Mouse (Mus musculus) hindbrain, embryonic 14.5 days (tissue): ENCODE measurements at regions not wholly inside any gene's neighbourhood (a gene's known extent, or its start where the extent isn't known, plus 50 kb on each side); places are given as distances from the start of the nearest gene placed in this dataset.

ENCODE experiments used
- ATAC-seq: fragments of 200-750 bp; cut with Nextera tagmentation; 2 replicates; pipeline ENCODE4 v1.8.0; 2017; ENCODE audit warnings: moderate number of reproducible peaks, mild to moderate bottlenecking, moderate TSS enrichment, moderate library complexity; ENCODE audit not compliant: low FRiP score
- DNase-seq: peaks from one replicate; pipeline ENCODE4 v3.0.0-alpha.2; 2015; ENCODE audit warnings: low spot score
- H3K27ac ChIP-seq: fragments of 300-500 bp; sonication (generic); 2 replicates; pipeline ENCODE4 v1.5.1; 2014; ENCODE audit warnings: mild to moderate bottlenecking, moderate library complexity
- H3K27me3 ChIP-seq: fragments of 300-500 bp; sonication (generic); 2 replicates; pipeline ENCODE4 v1.6.1; 2014; ENCODE audit warnings: mild to moderate bottlenecking, low read length, mixed read lengths; ENCODE audit not compliant: control insufficient read depth, insufficient read depth
- H3K36me3 ChIP-seq: fragments of 300-500 bp; sonication (generic); replicated peaks from 2 replicates; pipeline ENCODE4 v1.6.1; 2014; ENCODE audit not compliant: control insufficient read depth, insufficient read depth
- H3K4me1 ChIP-seq: fragments of 300-500 bp; sonication (generic); replicated peaks from 2 replicates; pipeline ENCODE4 v1.6.1; 2014; ENCODE audit warnings: antibody characterized with exemption, low read length, mixed read lengths; ENCODE audit not compliant: control insufficient read depth, insufficient read depth
- H3K4me2 ChIP-seq: fragments of 300-500 bp; sonication (generic); replicated peaks from 2 replicates; pipeline ENCODE4 v1.6.1; 2014; ENCODE audit warnings: mild to moderate bottlenecking, moderate library complexity
- H3K4me3 ChIP-seq: fragments of 300-500 bp; sonication (generic); replicated peaks from 2 replicates; pipeline ENCODE4 v1.5.1; 2014; ENCODE audit warnings: mild to moderate bottlenecking, low read length
- H3K9ac ChIP-seq: fragments of 300-500 bp; sonication (generic); 2 replicates; pipeline ENCODE4 v1.6.1; 2014
- H3K9me3 ChIP-seq: fragments of 300-500 bp; sonication (generic); 2 replicates; pipeline ENCODE4 v1.6.1; 2016; ENCODE audit warnings: low read length; ENCODE audit not compliant: control insufficient read depth
- WGBS: fragments of 180-500 bp; shearing (Covaris S2); extraction: QIAGEN DNeasy Blood & Tissue Kit; methylation state at CpG from one replicate; pipeline ENCODE4 v1.1.7; 2014; 5-methylcytosine and 5-hydroxymethylcytosine counted together

DNA sequence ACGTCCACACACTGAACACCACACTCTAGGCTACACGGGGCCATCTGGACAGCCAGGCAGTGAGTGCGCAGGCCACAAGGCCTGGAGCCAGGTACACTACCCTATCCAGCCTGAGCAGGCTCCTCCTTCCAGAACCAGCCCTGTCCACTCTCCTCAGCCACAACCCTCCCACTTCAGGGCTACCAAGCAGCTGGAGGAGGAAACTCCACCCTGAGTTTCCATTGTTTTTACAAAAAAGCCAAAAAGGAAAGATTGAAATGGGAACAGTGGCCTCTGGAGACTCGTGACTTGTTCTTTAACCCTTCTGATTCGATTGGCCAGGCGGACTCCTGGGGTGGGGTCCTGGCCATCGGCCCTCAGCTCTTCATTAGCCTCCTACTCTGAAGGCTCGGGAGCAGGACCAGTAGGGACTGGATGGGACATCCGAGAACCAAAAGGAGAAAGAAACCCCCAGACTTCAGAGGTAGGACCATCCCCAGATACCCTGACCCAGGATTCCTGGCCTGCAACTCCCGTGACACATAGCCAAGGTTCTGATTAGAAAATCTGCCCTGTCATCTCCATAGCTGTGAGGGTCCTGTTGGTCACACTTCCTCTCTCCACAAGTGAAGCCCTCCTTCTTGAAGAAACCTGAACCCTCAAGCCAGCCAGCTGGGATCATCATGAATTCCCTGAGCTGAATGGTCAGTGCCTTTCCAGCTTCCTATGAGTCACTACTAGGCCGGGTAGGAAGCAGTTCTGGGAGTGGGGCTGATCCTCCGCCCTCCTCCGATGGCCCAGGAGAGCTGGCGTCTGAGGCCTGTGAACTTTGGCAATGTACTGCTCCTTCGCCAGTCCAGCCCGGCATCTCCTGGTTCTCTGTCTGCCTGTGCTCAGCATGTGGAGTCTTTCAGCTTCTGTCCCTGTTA is 73.6 kb downstream of the Gm11733 start:
- H3K4me1 ChIP-seq, result 0 out of 2 replicates have a peak, but pooled peaks cover 4% of the 10 kb centered on the region
- no peaks in the 10 kb centered on the region for H3K9me3 ChIP-seq
- H3K36me3 ChIP-seq, result no peaks in the 10 kb centered on the region
- ATAC-seq, result no peak
- no peak overlapping the region for H3K27ac ChIP-seq
- no peak overlapping the region for H3K4me3 ChIP-seq
- H3K9ac ChIP-seq, result no peak overlapping the region
- no peak for DNase-seq
- 86% methylated on average over 16 of the region's 16 CpGs for WGBS
- no peaks in the 10 kb centered on the region for H3K27me3 ChIP-seq
- no peak overlapping the region for H3K4me2 ChIP-seq

DNA sequence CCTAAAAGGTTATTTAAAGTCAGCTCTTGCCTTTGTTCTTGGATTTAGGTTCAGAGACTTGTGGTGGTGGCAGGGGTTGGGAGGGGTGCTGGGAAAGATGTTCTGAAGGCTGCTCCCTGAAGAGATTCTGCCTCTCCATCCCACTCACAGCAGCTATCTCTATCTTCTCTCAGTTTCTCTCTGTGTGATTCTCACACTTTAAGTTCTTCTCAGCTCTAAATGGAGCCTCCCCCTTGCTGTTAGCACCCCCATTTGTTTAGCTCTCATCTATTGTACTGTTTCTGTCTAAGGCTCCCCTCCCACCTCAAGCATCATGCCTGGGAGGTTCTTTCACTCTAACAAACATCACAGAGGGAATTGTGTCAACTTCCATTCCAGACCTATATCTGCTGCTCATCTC is 75.7 kb downstream of the Gm11733 start:
- Histone ChIP-seq H3K4me3 (no peak overlapping the region), H3K4me1 (0 out of 2 replicates have a peak, but pooled peaks cover 4% of the 10 kb centered on the region), H3K27ac (no peak overlapping the region), H3K27me3 (no peaks in the 10 kb centered on the region), H3K9me3 (no peaks in the 10 kb centered on the region), H3K9ac (no peak overlapping the region), H3K4me2 (no peak overlapping the region), H3K36me3 (no peaks in the 10 kb centered on the region)
- no peak for DNase-seq
- ATAC-seq, result no peak

GRCm38 (mm10) chr11:117567961-117568605 is 83.9 kb downstream of the Gm11733 start:
- Histone ChIP-seq H3K36me3 (no peaks in the 10 kb centered on the region), H3K27ac (no peak overlapping the region), H3K4me3 (no peak overlapping the region), H3K4me1 (0 out of 2 replicates have a peak, but pooled peaks cover 7% of the 10 kb centered on the region), H3K9me3 (no peaks in the 10 kb centered on the region), H3K9ac (no peak overlapping the region), H3K27me3 (no peaks in the 10 kb centered on the region), H3K4me2 (no peak overlapping the region)
- ATAC-seq (no peak), DNase-seq (no peak)
- WGBS, result 91% methylated on average over 9 of the region's 9 CpGs

GRCm38 (mm10) chr11:117568606-117568991 is 84.4 kb downstream of the Gm11733 start:
- no peak for DNase-seq
- 56% methylated on average over 9 of the region's 9 CpGs for WGBS

DNA sequence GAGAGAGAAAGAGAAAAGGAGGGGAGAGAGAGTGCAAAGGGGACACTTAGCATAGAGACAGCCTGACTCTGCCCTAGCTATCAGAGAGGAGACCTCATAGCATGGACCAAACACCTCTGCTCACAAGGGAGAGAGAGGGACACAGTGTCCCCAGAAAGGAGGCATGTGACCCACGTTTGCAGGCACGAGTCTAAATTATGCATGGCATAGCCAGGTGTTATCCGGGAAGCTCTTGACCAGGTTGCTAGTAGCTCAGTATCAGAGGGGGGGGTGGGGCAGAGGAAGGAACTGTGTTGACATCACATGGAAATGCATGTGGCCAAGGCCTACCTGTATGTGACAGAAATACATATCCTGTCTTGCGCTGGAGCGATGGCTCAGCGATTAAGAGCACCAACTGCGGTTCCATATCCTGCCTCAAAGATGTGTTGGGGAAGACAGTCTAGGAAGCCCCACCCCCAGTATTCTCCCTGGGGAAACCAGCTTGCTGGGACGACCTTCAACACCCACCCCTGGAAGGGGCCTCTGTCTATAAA is 84.5 kb upstream of the Tnrc6c start:
- no peak for DNase-seq
- WGBS, result 80% methylated on average over 8 of the region's 8 CpGs
- 0 out of 2 replicates have a peak, but pooled peaks cover 7% of the 10 kb centered on the region for H3K4me1 ChIP-seq
- H3K36me3 ChIP-seq, result no peaks in the 10 kb centered on the region
- H3K27ac ChIP-seq, result no peak overlapping the region
- no peak for ATAC-seq
- H3K9me3 ChIP-seq, result no peaks in the 10 kb centered on the region
- H3K4me3 ChIP-seq, result no peak overlapping the region
- no peak overlapping the region for H3K9ac ChIP-seq
- no peak overlapping the region for H3K4me2 ChIP-seq
- no peaks in the 10 kb centered on the region for H3K27me3 ChIP-seq

More at GRCm38 (mm10) chr11:117568606-117568991, 84.4 kb downstream of the Gm11733 start:
- Histone ChIP-seq H3K36me3 (no peaks in the 10 kb centered on the region), H3K4me1 (0 out of 2 replicates have a peak, but pooled peaks cover 7% of the 10 kb centered on the region), H3K27ac (no peak overlapping the region), H3K4me3 (no peak overlapping the region), H3K4me2 (no peak overlapping the region), H3K9me3 (no peaks in the 10 kb centered on the region), H3K27me3 (no peaks in the 10 kb centered on the region), H3K9ac (no peak overlapping the region)
- no peak for ATAC-seq

GRCm38 (mm10) chr11:117571858-117572257 is 82.2 kb upstream of the Tnrc6c start:
- no peaks in the 10 kb centered on the region for H3K36me3 ChIP-seq
- no peak for ATAC-seq
- no peak overlapping the region for H3K4me2 ChIP-seq
- no peak overlapping the region for H3K4me3 ChIP-seq
- H3K4me1 ChIP-seq, result 0 out of 2 replicates have a peak, but pooled peaks cover 7% of the 10 kb centered on the region
- no peak overlapping the region for H3K9ac ChIP-seq
- H3K9me3 ChIP-seq, result no peaks in the 10 kb centered on the region
- H3K27me3 ChIP-seq, result no peaks in the 10 kb centered on the region
- 91% methylated on average over 3 of the region's 3 CpGs for WGBS
- H3K27ac ChIP-seq, result no peak overlapping the region
- DNase-seq, result no peak

DNA sequence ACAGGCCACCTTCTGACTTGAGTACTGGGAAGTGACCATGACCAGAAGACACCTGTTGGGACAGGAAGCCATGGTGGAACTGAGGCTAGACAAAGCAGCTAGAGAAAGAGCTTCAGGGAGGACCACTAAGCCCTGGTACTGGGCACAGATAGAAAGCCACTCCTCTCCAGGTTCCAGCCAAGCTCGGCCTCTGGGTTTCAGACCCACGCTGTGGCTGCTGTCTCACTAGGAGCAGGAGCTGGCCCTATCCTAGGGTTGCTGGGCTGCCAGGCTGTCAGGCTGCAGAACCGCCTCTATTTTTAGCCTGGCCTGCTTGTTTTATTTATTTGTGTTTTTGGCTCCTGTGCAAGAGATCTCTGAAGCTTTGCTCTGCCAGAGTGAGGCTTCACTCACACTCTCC is 79.4 kb upstream of the Tnrc6c start:
- H3K4me1 ChIP-seq, result peaks cover 6% of the 10 kb centered on the region
- no peaks in the 10 kb centered on the region for H3K9me3 ChIP-seq
- no peak overlapping the region for H3K4me2 ChIP-seq
- no peaks in the 10 kb centered on the region for H3K27me3 ChIP-seq
- no peaks in the 10 kb centered on the region for H3K36me3 ChIP-seq
- H3K9ac ChIP-seq, result no peak overlapping the region
- 85% methylated on average over 3 of the region's 3 CpGs for WGBS
- H3K4me3 ChIP-seq, result no peak overlapping the region
- no peak overlapping the region for H3K27ac ChIP-seq
- ATAC-seq (no peak), DNase-seq (no peak)

DNA sequence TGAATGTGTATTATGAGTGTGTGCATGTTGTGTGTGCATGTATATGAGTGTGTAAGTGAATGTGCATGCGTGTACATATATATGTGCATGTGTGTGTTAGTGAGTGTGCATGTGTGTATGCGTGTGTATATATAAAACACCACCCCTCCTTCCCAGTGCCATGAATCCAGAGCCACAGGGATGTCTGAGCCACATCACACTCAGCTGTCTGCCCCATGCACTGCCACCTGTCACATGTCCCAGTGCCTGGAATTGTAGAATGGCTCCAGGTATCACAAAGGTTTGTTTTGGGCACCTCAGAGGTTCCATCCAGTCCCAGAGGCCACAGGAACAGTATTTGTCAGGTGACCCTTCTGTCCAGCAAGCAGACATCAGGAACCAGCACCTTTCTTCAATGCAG is 75.0 kb upstream of the Tnrc6c start:
- Histone ChIP-seq H3K27me3 (no peaks in the 10 kb centered on the region), H3K4me3 (no peak overlapping the region), H3K4me2 (no peak overlapping the region), H3K4me1 (peaks cover 8% of the 10 kb centered on the region), H3K9ac (no peak overlapping the region), H3K27ac (no peak overlapping the region), H3K36me3 (no peaks in the 10 kb centered on the region), H3K9me3 (no peaks in the 10 kb centered on the region)
- DNase-seq (no peak), ATAC-seq (no peak)
- WGBS, result 97% methylated on average over 2 of the region's 2 CpGs

DNA sequence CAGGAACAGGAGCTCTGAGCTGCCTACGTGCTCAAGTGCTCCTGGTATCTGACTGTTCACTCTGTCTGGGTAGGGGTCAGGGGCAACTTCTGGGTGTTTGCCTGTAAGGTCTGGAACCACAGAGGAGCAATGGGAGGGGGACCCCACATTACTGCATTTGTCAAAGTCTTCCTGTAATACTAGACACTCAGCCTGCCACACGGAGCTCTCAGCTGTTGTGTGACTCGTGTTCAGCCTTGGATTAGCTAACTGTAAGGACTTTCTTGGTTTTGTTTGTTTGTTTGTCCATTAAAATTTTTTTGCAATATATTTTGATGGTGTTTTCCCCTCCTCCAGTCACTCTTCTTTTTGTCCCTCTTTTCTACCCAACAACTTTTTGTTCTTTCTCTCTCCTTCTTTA is 74.4 kb upstream of the Tnrc6c start:
- Histone ChIP-seq H3K27me3 (no peaks in the 10 kb centered on the region), H3K4me2 (no peak overlapping the region), H3K9ac (no peak overlapping the region), H3K9me3 (no peaks in the 10 kb centered on the region), H3K4me3 (no peak overlapping the region), H3K4me1 (peaks cover 8% of the 10 kb centered on the region), H3K36me3 (no peaks in the 10 kb centered on the region), H3K27ac (no peak overlapping the region)
- no peak for DNase-seq
- WGBS, result 55% methylated on average over 3 of the region's 3 CpGs
- no peak for ATAC-seq
